Mouse (Mus musculus) 416B (cell line): ENCODE results near the gene Plcd3.
A peak's percentile ranks its signal among the peaks of the same experiment; 100 is the strongest.

Experiments used
- DNase-seq: peaks from one replicate; pipeline ENCODE4 v3.0.0; 2011; ENCODE audit warnings: low read depth

Plcd3 gene

GRCm38 (mm10) chr11:103020713-103021335 lies 80.6 kb downstream of the Plcd3 start:
- peak; percentile 19 for DNase-seq
